Mouse (Mus musculus): ENCODE data around the gene Dynlrb2. TPM values are rescaled to one million over a fixed set of nuclear protein-coding genes. Genes with fewer than 3 reads are reported as not detected.

Gene Dynlrb2
- polyA plus RNA-seq, 2 experiments, result 0.25 TPM; not detected in 1

DNA sequence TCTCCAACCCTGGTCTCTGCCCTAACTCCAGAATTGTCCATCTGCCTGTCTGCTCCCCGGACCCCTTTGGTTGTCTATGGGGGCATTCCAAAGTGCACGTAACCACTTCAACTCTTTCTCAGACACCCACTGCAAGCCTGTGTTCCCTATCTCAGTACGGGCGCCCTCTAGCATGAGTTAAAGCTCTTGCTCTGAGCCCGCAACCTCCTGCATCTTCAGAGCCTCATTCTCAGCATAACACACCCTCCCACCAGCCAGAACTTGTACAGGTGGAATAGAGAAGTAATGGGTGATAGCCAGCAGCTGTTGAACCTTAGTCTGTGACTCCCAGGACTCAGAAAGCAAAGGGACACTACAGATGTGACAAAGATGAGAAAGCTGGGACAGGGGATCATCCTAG is 32.0 kb downstream of the Dynlrb2 start:
- Histone ChIP-seq H3K4me3 (replicated peaks; ENCODE audit: low read length) (no peak overlapping the region), H3K36me3 (ENCODE audit: control insufficient read depth, insufficient read depth, low read length) (no peaks in the 10 kb centered on the region), H3K9ac (ENCODE audit: low read depth, low read length, severe bottlenecking) (no peak overlapping the region), H3K9me3 (ENCODE audit: control insufficient read depth, low read length) (no peaks in the 10 kb centered on the region), H3K27ac (replicated peaks; ENCODE audit: low read depth, low read length) (no peak overlapping the region), H3K4me2 (replicated peaks; ENCODE audit: low read depth, low read length, severe bottlenecking) (no peak overlapping the region), H3K4me1 (ENCODE audit: control insufficient read depth, insufficient read depth, low read length) (no peaks in the 10 kb centered on the region), H3K27me3 (ENCODE audit: control insufficient read depth, insufficient read depth, low read length) (no peaks in the 10 kb centered on the region)
- DNase-seq (ENCODE audit: low spot score) (no peak), ATAC-seq (ENCODE audit: low FRiP score, low read depth) (no peak)
- no peak for TF ChIP-seq POLR2A (IDR thresholded peaks at IDR 0.05; ENCODE audit: borderline replicate concordance, extremely low read depth, insufficient read depth, insufficient read length)
- WGBS, result 84% methylated on average over 5 of the region's 5 CpGs

DNA sequence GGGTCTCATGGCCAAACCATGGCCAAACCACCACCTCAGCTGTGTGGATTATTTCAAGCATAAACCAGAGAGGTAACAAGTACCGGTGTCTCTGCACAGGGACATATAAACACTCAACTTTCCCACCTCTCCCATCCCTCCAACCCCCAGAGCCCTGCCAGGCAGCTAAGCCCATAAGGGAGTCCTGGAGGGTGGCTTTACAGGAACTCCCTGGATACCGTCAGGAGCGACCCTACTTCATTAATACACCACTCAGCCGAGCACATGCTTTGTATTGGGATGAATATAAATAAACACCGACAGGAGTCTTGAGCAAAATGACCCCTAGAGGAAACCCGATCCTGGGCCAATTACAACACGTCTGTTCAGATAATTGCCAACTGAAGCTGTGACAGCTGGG is 34.0 kb downstream of the Dynlrb2 start:
- no peak for DNase-seq (ENCODE audit: low spot score)

DNA sequence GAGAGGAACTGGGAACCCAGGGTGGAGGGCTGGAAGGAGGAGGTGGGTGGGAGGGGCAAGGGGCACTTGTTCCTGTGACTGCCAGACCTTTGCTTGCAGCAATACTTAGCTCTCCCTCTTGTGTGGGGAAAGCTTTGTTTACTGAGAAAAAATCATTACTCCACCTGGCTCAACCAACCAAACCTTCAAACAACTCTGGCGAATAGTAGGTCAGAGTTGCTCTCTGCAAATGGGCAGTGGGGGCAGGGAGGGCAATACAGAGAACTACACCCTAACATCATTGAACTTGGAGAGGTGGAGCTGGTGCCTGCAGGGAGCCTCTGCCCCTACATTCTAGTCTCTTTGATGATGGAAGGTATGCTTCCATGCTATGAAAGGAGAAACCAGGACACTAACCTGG is 35.4 kb downstream of the Dynlrb2 start:
- no peaks in the 10 kb centered on the region for H3K9me3 ChIP-seq (ENCODE audit: control insufficient read depth, low read length)
- H3K4me1 ChIP-seq (ENCODE audit: control insufficient read depth, insufficient read depth, low read length), result no peaks in the 10 kb centered on the region
- H3K4me2 ChIP-seq (replicated peaks; ENCODE audit: low read depth, low read length, severe bottlenecking), result no peak overlapping the region
- 89% methylated on average over 1 of the region's 1 CpGs for WGBS
- H3K27me3 ChIP-seq (ENCODE audit: control insufficient read depth, insufficient read depth, low read length), result no peaks in the 10 kb centered on the region
- no peak for ATAC-seq (ENCODE audit: low FRiP score, low read depth)
- H3K27ac ChIP-seq (replicated peaks; ENCODE audit: low read depth, low read length), result no peak overlapping the region
- H3K9ac ChIP-seq (ENCODE audit: low read depth, low read length, severe bottlenecking), result no peak overlapping the region
- no peak overlapping the region for H3K4me3 ChIP-seq (replicated peaks; ENCODE audit: low read length)
- no peak for DNase-seq (ENCODE audit: low spot score)
- TF ChIP-seq POLR2A (IDR thresholded peaks at IDR 0.05; ENCODE audit: borderline replicate concordance, extremely low read depth, insufficient read depth, insufficient read length), result no peak
- H3K36me3 ChIP-seq (ENCODE audit: control insufficient read depth, insufficient read depth, low read length), result no peaks in the 10 kb centered on the region

More for the DNA sequence above, 34.0 kb downstream of the Dynlrb2 start:
- H3K27me3 ChIP-seq (ENCODE audit: control insufficient read depth, insufficient read depth, low read length), result no peaks in the 10 kb centered on the region
- H3K4me3 ChIP-seq (replicated peaks; ENCODE audit: low read length), result no peak overlapping the region
- H3K4me1 ChIP-seq (ENCODE audit: control insufficient read depth, insufficient read depth, low read length), result no peaks in the 10 kb centered on the region
- no peaks in the 10 kb centered on the region for H3K36me3 ChIP-seq (ENCODE audit: control insufficient read depth, insufficient read depth, low read length)
- H3K27ac ChIP-seq (replicated peaks; ENCODE audit: low read depth, low read length), result no peak overlapping the region
- WGBS, result 18% methylated on average over 7 of the region's 7 CpGs
- H3K4me2 ChIP-seq (replicated peaks; ENCODE audit: low read depth, low read length, severe bottlenecking), result no peak overlapping the region
- H3K9me3 ChIP-seq (ENCODE audit: control insufficient read depth, low read length), result no peaks in the 10 kb centered on the region
- H3K9ac ChIP-seq (ENCODE audit: low read depth, low read length, severe bottlenecking), result no peak overlapping the region
- no peak for TF ChIP-seq POLR2A (IDR thresholded peaks at IDR 0.05; ENCODE audit: borderline replicate concordance, extremely low read depth, insufficient read depth, insufficient read length)
- ATAC-seq (ENCODE audit: low FRiP score, low read depth), result no peak

DNA sequence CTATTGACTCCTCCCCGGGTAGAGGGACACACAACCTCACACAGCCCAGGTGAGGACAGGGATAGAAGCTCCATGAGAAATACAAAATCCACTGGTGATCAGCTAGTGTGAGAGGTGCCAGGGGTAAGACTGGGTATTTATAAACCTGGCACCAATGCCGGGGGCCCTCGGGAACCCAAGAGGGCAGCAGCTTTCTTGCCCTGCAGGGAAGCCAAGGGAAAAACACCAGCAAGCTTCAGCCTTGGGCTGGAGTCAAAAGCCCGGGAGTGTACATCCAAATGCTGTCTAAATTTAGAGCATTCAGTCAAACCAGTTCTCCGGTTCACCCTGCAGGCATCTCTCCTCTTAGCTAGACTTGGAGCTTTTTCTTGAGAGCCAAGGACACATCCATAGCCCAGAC is 38.1 kb downstream of the Dynlrb2 start:
- DNase-seq (ENCODE audit: low spot score) (no peak), ATAC-seq (ENCODE audit: low FRiP score, low read depth) (no peak)
- H3K36me3 ChIP-seq (ENCODE audit: control insufficient read depth, insufficient read depth, low read length), result no peaks in the 10 kb centered on the region
- WGBS, result 77% methylated on average over 5 of the region's 5 CpGs
- no peaks in the 10 kb centered on the region for H3K9me3 ChIP-seq (ENCODE audit: control insufficient read depth, low read length)
- H3K4me2 ChIP-seq (replicated peaks; ENCODE audit: low read depth, low read length, severe bottlenecking), result no peak overlapping the region
- H3K9ac ChIP-seq (ENCODE audit: low read depth, low read length, severe bottlenecking), result no peak overlapping the region
- H3K4me3 ChIP-seq (replicated peaks; ENCODE audit: low read length), result no peak overlapping the region
- no peak overlapping the region for H3K27ac ChIP-seq (replicated peaks; ENCODE audit: low read depth, low read length)
- TF ChIP-seq POLR2A (IDR thresholded peaks at IDR 0.05; ENCODE audit: borderline replicate concordance, extremely low read depth, insufficient read depth, insufficient read length), result no peak
- no peaks in the 10 kb centered on the region for H3K4me1 ChIP-seq (ENCODE audit: control insufficient read depth, insufficient read depth, low read length)
- no peaks in the 10 kb centered on the region for H3K27me3 ChIP-seq (ENCODE audit: control insufficient read depth, insufficient read depth, low read length)

- 92% methylated on average over 1 of the region's 1 CpGs for WGBS
- Histone ChIP-seq H3K36me3 (ENCODE audit: control insufficient read depth, insufficient read depth, low read length) (no peaks in the 10 kb centered on the region), H3K9me3 (ENCODE audit: control insufficient read depth, low read length) (no peaks in the 10 kb centered on the region), H3K4me2 (replicated peaks; ENCODE audit: low read depth, low read length, severe bottlenecking) (no peak overlapping the region), H3K4me1 (ENCODE audit: control insufficient read depth, insufficient read depth, low read length) (no peaks in the 10 kb centered on the region), H3K27ac (replicated peaks; ENCODE audit: low read depth, low read length) (no peak overlapping the region), H3K9ac (ENCODE audit: low read depth, low read length, severe bottlenecking) (no peak overlapping the region), H3K27me3 (ENCODE audit: control insufficient read depth, insufficient read depth, low read length) (no peaks in the 10 kb centered on the region), H3K4me3 (replicated peaks; ENCODE audit: low read length) (no peak overlapping the region)
- DNase-seq (ENCODE audit: low spot score) (no peak), ATAC-seq (ENCODE audit: low FRiP score, low read depth) (no peak)
- no peak for TF ChIP-seq POLR2A (IDR thresholded peaks at IDR 0.05; ENCODE audit: borderline replicate concordance, extremely low read depth, insufficient read depth, insufficient read length)
Measured at GRCm38 (mm10) chr8:116543366-116543765, 38.6 kb downstream of the Dynlrb2 start.

DNA sequence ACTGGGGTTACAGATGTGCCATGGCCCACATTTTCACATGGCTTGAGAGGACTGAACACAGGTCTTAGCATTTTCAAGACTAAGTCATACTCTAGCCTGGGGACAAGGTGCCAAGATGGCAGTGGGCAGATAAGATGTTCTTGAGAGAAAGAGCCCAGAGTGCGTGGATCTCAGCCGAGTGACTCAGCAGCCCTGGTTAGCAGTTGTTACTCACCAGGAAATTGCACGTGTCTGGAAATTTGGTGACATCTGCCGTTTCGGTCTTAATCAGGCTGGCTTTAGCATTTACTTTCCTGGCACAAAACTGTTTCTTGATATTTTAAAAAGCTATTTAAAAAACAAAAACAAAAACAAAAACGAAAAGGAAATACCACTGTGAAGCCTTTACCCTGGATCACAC is 47.5 kb downstream of the Dynlrb2 start:
- WGBS, result 80% methylated on average over 6 of the region's 6 CpGs
- DNase-seq (ENCODE audit: low spot score) (no peak), ATAC-seq (ENCODE audit: low FRiP score, low read depth) (no peak)
- Histone ChIP-seq H3K27me3 (ENCODE audit: control insufficient read depth, insufficient read depth, low read length) (no peaks in the 10 kb centered on the region), H3K9me3 (ENCODE audit: control insufficient read depth, low read length) (no peaks in the 10 kb centered on the region), H3K27ac (replicated peaks; ENCODE audit: low read depth, low read length) (no peak overlapping the region), H3K4me1 (ENCODE audit: control insufficient read depth, insufficient read depth, low read length) (no peaks in the 10 kb centered on the region), H3K36me3 (ENCODE audit: control insufficient read depth, insufficient read depth, low read length) (no peaks in the 10 kb centered on the region), H3K4me2 (replicated peaks; ENCODE audit: low read depth, low read length, severe bottlenecking) (no peak overlapping the region), H3K4me3 (replicated peaks; ENCODE audit: low read length) (no peak overlapping the region), H3K9ac (ENCODE audit: low read depth, low read length, severe bottlenecking) (no peak overlapping the region)
- no peak for TF ChIP-seq POLR2A (IDR thresholded peaks at IDR 0.05; ENCODE audit: borderline replicate concordance, extremely low read depth, insufficient read depth, insufficient read length)
